In genomic region chr16:90090368-90090767, GRCm38 (mm10) we compare ENCODE assay signal across 31 mouse cellular contexts. TPM values are rescaled to one million over a fixed set of nuclear protein-coding genes. Genes with fewer than 3 reads are reported as not detected.
DNase-seq lines count a peak whose midpoint lies in the region; ATAC-seq lines count a peak whose summit lies in the region.
"Had no signal": no experiment of that assay in that cellular context is flagged by ENCODE, and none has a peak within 500 bp of the region (broad histone marks: within the 10 kb centered on the region; RNA-seq: fewer than 3 reads in every experiment).

No protein-coding gene starts in this region.

- no peak overlapping the region for H3K4me3 ChIP-seq in midbrain, embryonic 13.5 days (replicated peaks)
- H3K4me3 ChIP-seq: embryonic facial prominence, embryonic 12.5 days; forebrain, embryonic 15.5 days; heart, embryonic 12.5 days; intestine, embryonic 15.5 days; limb, embryonic 13.5 days; midbrain, embryonic 15.5 days; myocyte; neural tube, embryonic 12.5 days had no signal

- DNase-seq in T-cell, adult 2 months (ENCODE audit: low spot score), result peak; percentile 11
- peak; percentile 60 for DNase-seq in thymus, postnatal 0 days (ENCODE audit: low spot score)
- peak; percentile 50 for DNase-seq in thymus, postnatal 4 days
- no peak for DNase-seq in embryo, embryonic 10.5 days (ENCODE audit: low spot score)
- DNase-seq in Muller cell, postnatal 12 days (ENCODE audit: inconsistent ontology term), result no peak
- DNase-seq: adrenal gland, postnatal 25 days; cerebellum, adult 2 months; cerebellum, postnatal 14 days; embryo, embryonic 11 days; gastrocnemius, postnatal 25 days; heart, adult 18-20 months; kidney, adult 2 months; kidney, postnatal 36 days; liver, postnatal 0 days; lung, postnatal 36 days; retina, postnatal 1 day; right cerebral cortex, postnatal 14 days had no signal

- peaks cover 18% of the 10 kb centered on the region for H3K4me1 ChIP-seq in midbrain, embryonic 13.5 days (replicated peaks)

- WGBS in midbrain, embryonic 13.5 days, result 96% methylated on average over 13 of the region's 13 CpGs

- no peak overlapping the region for H3K9ac ChIP-seq in midbrain, embryonic 13.5 days (replicated peaks)
- H3K9ac ChIP-seq: embryonic facial prominence, embryonic 12.5 days; forebrain, embryonic 15.5 days; heart, embryonic 12.5 days; intestine, embryonic 15.5 days; limb, embryonic 13.5 days; liver, postnatal 0 days; midbrain, embryonic 15.5 days; neural tube, embryonic 12.5 days had no signal

- no peaks in the 10 kb centered on the region; the same call in 1 of the 2 replicates for H3K9me3 ChIP-seq in midbrain, embryonic 13.5 days
- H3K9me3 ChIP-seq: embryonic facial prominence, embryonic 12.5 days; forebrain, embryonic 15.5 days; heart, embryonic 12.5 days; intestine, embryonic 15.5 days; limb, embryonic 13.5 days; midbrain, embryonic 15.5 days; neural tube, embryonic 12.5 days had no signal

- ATAC-seq in megakaryocyte, adult 5-6 weeks (ENCODE audit: poor library complexity, severe bottlenecking), result peak; percentile 90
- ATAC-seq in midbrain, embryonic 13.5 days, result no peak
- ATAC-seq: forebrain, embryonic 15.5 days; hindbrain, embryonic 16.5 days; liver, postnatal 0 days; midbrain, embryonic 15.5 days had no signal

- H3K27me3 ChIP-seq in midbrain, embryonic 13.5 days, result no peaks in the 10 kb centered on the region
- H3K27me3 ChIP-seq: embryonic facial prominence, embryonic 12.5 days; forebrain, embryonic 15.5 days; heart, embryonic 12.5 days; intestine, embryonic 15.5 days; limb, embryonic 13.5 days; midbrain, embryonic 15.5 days; neural tube, embryonic 12.5 days had no signal

- H3K27ac ChIP-seq in midbrain, embryonic 13.5 days, result no peak overlapping the region
- H3K27ac ChIP-seq: embryonic facial prominence, embryonic 12.5 days; forebrain, embryonic 15.5 days; intestine, embryonic 15.5 days; limb, embryonic 13.5 days; midbrain, embryonic 15.5 days; neural tube, embryonic 12.5 days; stomach, postnatal 0 days had no signal

- 0 out of 2 replicates have a peak, but pooled peaks cover 5% of the 10 kb centered on the region for H3K36me3 ChIP-seq in midbrain, embryonic 13.5 days
- H3K36me3 ChIP-seq: embryonic facial prominence, embryonic 12.5 days; forebrain, embryonic 15.5 days; G1E; heart, embryonic 12.5 days; intestine, embryonic 15.5 days; midbrain, embryonic 15.5 days; neural tube, embryonic 12.5 days had no signal

- no peak overlapping the region for H3K4me2 ChIP-seq in midbrain, embryonic 13.5 days (replicated peaks)
- H3K4me2 ChIP-seq: embryonic facial prominence, embryonic 12.5 days; forebrain, embryonic 15.5 days; intestine, embryonic 15.5 days; limb, embryonic 13.5 days; liver, embryonic 11.5 days; midbrain, embryonic 15.5 days; neural tube, embryonic 12.5 days had no signal

RNA-seq across cellular contexts. Expression of gene Tiam1, which starts 53.2 kb away (rescaled TPM):
- total RNA-seq in megakaryocyte, adult 5-6 weeks (2015), result 61.3 and 80.9 TPM in 2 replicates
- 60.0 and 74.7 TPM in 2 replicates for total RNA-seq in megakaryocyte, adult 5-6 weeks (2017)
- 25.6 and 32.7 TPM in 2 replicates for polyA plus RNA-seq in thymus, postnatal 0 days (2015; fragmentation: Nextera tagmentation; extraction: Ambion mirVana)
- polyA plus RNA-seq in midbrain, embryonic 13.5 days (2015; fragmentation: Nextera tagmentation; extraction: Ambion mirVana), result 26.5 and 30.4 TPM in 2 replicates

Comparison
In these comparisons a context has a peak if more than half of its experiments do, and no peak if none do; other contexts are left out.
1. DNase-seq: peak in T-cell, adult 2 months (single experiment), thymus, postnatal 0 days (single experiment) and thymus, postnatal 4 days (single experiment); none in embryo, embryonic 10.5 days (single experiment) and Muller cell, postnatal 12 days (single experiment).